Mouse (Mus musculus) testis, adult 2 months (tissue): ENCODE results near the gene Mrps14.

Experiments
- CTCF ChIP-seq: fragments of 200-500 bp; IDR thresholded peaks from 2 replicates; pipeline ENCODE4 v1.5.1; 2012; ENCODE audit warnings: low read depth, mild to moderate bottlenecking, inconsistent platforms, low read length, moderate library complexity; ENCODE audit not compliant: control insufficient read depth, insufficient read depth, insufficient replicate concordance
- POLR2A ChIP-seq: fragments of 200-500 bp; IDR thresholded peaks from 2 replicates; pipeline ENCODE4 v1.6.1; 2012; ENCODE audit warnings: low read depth, mild to moderate bottlenecking, inconsistent platforms, low read length, moderate library complexity; ENCODE audit not compliant: control insufficient read depth

DNA sequence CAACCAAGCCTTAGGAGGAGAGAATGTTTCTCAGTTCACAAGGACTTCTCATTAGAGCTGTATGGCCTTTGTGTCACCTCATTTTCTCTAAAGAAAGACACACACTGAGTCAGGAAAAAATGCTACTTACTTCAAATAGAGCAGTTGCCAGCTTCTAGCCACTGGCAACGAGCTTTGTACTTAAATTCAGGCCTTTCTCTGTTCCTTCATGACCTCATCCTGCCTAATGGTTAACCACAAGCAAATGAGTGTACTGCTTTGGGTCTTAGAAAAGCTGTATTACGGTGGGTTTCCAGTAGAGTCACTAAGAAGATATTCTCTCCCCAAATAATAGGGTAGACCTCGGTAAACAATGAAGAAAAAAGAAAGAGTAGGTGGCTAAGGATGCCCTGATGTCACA is 44.3 kb upstream of the Mrps14 start:
- TF ChIP-seq POLR2A (no peak), CTCF (no peak)
